Mouse (Mus musculus): ENCODE measurements around the gene Gm43518. TPM values are rescaled to one million over a fixed set of nuclear protein-coding genes. Genes with fewer than 3 reads are reported as not detected.

Gm43518 gene
- total RNA-seq (2021): 1 to 10 TPM; 1.5 to 2.4 TPM

DNA sequence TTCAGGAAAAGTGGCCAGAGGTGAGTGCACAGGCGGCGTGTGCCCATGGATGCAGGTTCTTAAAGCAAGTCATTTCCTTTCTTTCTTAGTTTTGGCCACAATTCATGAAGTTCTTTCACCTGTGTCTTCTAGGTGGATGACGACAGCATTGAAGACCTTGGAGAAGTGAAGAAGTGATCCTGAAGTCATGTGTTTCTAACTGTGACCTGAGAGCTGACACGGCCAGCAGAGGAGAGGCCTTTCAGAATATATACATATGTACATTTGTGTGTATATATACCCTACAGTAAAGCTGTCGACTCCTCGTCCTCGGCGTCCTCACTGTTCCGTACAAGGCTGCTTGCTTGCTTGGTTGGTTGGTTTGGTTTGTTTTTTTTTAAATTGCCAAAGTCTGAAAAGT is at the start of gene Gm43518:
Gene Gm43518 (plus strand): TSS at position 301 of the 400 bp plus-strand sequence.
- intact Hi-C loops (cut with DNase I): no loop called here
- no peak for DNase-seq (ENCODE audit: extremely low spot score in 1 of 2, low spot score in 2 of 2)

DNA sequence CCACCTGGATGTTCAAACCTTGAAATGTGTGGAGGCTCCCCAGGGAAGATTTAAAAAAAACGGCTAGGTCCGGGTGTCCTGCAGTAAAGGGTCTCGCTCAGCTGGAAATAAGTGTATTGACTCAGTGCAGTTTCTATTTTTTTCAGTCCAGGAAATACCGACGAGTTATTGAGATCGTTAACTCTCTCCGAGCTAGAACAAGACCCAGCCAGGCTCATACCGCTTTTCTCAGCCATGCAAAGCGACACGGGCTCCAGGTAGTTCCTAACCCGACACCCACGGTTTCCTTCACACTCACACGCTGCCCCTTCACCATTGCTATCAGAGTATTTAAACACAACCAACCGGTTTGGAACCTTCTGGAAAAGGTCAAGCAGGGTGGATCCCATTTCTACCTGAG is 49.2 kb upstream of the Gm43518 start:
- intact Hi-C loops (cut with DNase I): no loop called here
- no peak for DNase-seq (ENCODE audit: extremely low spot score in 1 of 2, low spot score in 2 of 2)

DNA sequence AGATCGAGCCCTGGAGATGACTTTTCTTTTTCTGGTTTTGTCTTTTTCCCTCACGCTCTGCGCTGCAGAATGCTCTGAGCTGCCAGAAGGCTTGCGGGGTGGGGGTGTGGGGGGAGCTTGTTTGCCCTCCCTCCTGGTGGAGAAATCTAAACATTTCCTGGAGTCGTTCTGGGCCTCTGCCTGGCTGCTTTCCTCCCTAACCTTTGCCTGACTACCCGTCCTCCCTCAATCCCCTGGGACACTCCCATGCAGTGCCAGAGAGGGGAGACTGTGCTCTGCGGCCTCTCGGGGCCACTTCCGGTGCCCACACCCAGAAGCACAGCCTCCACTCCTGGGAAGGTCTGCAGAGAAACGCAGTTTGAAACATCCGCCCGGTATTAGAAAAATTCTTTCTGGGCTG is 47.3 kb upstream of the Gm43518 start, which contains the start of gene Hcar1:
Gene Hcar1 (minus strand): TSS at position 93 of the 400 bp plus-strand sequence.
- intact Hi-C loops (cut with DNase I): no loop called here
- DNase-seq (ENCODE audit: extremely low spot score in 1 of 2, low spot score in 2 of 2): peak in 1 of 2 experiments; percentile 63

DNA sequence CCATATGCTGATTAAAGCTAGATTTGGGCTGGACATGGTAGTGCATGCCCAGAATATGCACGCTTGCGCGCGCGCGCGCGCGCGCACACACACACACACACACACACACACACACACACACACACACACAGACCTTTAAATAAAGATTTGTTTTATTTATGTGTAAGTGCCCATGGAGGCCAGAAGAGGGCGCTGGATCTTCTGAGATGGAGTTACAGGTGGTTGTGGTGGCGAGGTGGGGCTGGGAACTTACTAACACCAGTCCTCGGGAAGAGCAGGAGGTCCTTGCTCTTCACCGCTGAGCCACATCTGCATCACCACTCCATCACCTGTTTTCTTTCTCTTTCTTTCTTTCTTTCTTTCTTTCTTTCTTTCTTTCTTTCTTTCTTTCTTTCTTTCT is 46.4 kb upstream of the Gm43518 start:
- no peak for DNase-seq (ENCODE audit: extremely low spot score in 1 of 2, low spot score in 2 of 2)

DNA sequence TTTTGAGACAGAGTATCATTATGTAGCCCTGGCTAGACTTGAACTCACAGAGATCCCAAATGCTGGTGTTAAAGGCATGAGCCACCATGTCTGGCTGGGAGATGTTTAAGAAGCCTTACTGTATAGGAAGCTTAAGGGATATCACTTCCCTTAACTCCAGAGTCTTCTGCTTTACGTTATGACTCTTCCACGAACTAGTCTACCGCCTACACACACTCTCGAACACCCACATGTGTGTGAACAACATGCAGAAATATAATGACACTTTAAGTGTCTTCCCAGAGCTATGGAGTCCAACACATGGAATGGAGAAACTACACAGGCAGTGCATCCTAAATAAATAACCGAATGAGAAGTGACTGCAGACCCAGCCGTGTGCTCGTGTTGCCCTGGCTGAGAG is 43.3 kb upstream of the Gm43518 start:
- intact Hi-C loops (cut with DNase I): no loop called here
- no peak for DNase-seq (ENCODE audit: extremely low spot score in 1 of 2, low spot score in 2 of 2)

More for the DNA sequence above, 46.4 kb upstream of the Gm43518 start:
- intact Hi-C loops (cut with DNase I): no loop called here

DNA sequence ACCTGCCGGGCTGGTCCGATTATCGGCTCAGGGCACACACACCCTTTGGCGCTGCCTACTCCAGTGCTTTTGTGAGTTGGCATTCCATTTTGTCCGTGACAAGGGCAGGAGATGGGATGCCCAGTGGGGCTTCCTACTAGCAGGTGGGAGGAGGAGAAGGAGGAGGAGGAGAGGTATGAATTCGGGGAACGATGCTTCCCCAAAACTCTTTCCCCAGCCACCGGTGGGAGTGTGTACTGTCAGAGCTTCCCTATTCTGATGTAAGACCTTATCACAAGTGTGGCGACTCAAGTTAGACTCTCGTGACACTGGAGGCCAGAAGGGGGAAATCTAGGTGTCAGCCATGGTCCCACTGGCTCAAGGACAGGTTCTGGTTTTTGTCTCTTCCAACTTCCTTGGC is 42.9 kb upstream of the Gm43518 start:
- DNase-seq (ENCODE audit: extremely low spot score in 1 of 2, low spot score in 2 of 2): no peak
- intact Hi-C loops (cut with DNase I): no loop called here

DNA sequence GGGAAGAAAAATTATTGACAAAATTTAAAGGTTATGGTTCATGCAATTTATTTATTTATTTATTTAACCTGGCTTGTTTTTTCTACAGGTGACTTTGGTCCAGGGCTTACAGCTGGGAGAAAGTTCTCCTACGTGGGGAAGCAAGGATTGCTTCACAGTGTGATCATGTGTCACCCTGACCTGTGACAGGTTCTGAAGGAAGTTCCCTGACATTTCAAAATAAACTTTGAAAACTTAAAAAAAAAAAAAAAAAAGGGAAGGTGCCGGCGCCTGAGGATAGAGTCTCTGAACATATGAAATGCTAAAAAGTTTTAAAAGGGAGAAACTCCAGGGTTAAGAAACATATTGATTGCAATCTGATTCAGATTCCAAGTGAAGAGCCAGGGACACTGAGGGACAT is 40.9 kb upstream of the Gm43518 start:
- DNase-seq (ENCODE audit: extremely low spot score in 1 of 2, low spot score in 2 of 2): no peak
- intact Hi-C loops (cut with DNase I): loop anchor here (5.0 kb wide), 1 partner anchor 44 kb away; no protein-coding TSS in a partner anchor

DNA sequence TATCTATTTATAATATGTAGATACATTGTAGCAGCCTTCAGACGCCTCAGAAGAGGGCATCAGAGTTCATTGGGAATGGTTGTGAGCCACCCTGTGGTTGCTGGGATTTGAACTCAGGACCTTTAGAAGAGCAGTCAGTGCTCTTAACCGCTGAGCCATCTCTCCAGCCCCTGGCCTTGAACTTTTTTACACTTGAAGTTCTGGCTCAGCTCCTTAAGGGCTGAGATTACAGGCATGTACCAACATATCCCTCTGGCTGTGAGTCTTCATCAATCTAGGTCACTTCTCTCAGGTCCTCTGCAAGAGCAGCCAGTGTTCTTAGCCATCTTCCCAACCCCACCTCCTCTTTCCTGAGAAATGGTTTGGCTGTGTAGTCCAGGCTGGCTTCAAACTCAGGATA is 36.9 kb upstream of the Gm43518 start:
- intact Hi-C loops (cut with DNase I): no loop called here
- DNase-seq (ENCODE audit: extremely low spot score in 1 of 2, low spot score in 2 of 2): no peak

DNA sequence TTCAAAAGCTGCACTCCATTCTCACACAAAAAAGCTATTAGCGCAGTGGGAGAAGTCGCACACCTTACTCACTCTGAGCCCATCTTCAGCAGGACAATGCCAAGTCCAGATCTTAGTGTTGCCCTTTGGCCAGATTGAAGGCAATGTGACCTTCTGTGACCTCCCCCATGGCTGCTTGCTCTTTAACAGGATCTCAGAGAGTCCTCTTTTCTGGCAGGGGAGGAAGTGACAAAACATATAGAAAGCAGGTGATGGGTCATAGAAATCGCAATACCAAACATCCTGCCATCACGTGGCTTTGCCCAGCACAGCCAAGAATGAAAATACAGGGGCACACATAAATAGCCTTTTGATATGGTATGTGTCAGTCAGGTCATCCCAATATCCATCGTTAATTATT is 36.2 kb upstream of the Gm43518 start:
- no peak for DNase-seq (ENCODE audit: extremely low spot score in 1 of 2, low spot score in 2 of 2)
- intact Hi-C loops (cut with DNase I): no loop called here

DNA sequence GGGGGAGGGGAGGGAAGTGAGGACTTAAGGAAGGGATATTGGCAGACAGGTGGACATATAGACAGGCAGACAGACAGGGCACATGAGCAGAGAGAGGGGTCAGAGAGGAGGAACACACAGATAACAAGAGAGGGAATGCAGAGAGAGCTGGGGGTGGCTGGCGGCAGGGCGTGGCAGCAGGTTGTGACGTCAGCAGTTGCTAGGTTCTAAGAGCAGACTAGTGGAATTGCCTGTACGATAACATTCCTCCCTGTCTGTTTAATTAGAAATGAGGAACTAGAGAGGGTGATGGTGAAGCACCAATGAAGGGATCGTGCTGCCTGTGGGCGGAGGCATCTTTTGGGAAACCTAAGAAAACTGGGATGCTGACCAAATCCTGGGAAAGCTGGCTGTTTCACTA is 35.5 kb upstream of the Gm43518 start:
- no peak for DNase-seq (ENCODE audit: extremely low spot score in 1 of 2, low spot score in 2 of 2)
- intact Hi-C loops (cut with DNase I): no loop called here

DNA sequence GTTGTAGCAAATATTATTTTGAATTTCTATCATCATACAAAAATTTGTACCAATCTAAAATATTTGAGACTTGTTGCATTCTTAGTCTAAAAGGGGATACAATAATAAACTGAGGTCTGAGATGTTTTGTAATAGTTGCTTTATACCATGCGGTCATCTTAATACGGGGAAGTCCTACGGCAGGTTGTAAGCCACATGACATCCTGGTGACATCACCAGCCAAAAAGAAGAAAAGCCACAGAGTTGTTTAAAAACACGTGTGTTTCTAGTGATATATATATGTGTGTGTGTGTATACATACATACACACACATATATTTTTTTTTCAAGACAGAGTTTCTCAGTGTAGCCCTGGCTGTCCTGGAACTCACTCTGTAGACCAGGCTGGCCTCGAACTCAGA is 33.7 kb upstream of the Gm43518 start:
- intact Hi-C loops (cut with DNase I): no loop called here
- no peak for DNase-seq (ENCODE audit: extremely low spot score in 1 of 2, low spot score in 2 of 2)

DNA sequence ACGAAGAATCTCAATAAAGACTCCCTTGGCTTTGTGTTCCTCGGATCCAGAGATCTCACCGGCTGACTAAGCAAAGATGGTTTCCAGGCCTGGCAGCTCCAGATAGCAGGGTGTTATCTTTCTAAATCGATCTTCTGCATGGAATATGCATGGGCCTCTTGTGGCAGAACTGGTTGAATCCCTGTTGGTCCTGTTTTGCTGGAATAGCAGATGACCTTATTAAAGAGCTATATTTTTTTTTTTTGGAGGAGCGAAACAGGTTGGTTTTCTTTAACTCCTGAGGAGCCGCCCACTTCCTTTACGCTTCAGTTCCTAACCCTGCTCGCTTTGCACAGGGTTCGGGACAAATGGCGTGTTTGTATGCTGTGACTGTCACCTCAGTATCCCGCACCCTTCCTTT is 30.8 kb upstream of the Gm43518 start:
- intact Hi-C loops (cut with DNase I): no loop called here
- DNase-seq (ENCODE audit: extremely low spot score in 1 of 2, low spot score in 2 of 2): no peak

DNA sequence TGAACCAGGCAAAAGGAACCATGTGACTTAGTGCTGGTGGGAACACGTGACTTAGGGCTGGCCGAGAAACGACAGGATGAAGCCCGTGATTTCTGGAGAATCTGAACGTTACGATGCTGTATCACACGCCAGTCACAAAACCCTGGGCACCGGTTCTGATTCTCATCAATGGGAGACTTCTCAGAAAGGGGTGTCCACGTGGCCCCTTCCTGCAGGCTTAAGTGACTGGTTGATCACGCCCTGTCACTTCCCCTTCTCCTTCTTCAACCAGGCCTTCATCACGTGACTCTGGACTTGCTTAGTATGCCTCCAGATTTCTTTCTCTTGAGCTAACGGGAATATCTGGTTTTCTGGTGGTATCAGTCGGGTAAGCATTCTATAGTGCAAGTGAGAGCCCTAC is 29.9 kb upstream of the Gm43518 start:
- intact Hi-C loops (cut with DNase I): no loop called here
- DNase-seq (ENCODE audit: extremely low spot score in 1 of 2, low spot score in 2 of 2): no peak

DNA sequence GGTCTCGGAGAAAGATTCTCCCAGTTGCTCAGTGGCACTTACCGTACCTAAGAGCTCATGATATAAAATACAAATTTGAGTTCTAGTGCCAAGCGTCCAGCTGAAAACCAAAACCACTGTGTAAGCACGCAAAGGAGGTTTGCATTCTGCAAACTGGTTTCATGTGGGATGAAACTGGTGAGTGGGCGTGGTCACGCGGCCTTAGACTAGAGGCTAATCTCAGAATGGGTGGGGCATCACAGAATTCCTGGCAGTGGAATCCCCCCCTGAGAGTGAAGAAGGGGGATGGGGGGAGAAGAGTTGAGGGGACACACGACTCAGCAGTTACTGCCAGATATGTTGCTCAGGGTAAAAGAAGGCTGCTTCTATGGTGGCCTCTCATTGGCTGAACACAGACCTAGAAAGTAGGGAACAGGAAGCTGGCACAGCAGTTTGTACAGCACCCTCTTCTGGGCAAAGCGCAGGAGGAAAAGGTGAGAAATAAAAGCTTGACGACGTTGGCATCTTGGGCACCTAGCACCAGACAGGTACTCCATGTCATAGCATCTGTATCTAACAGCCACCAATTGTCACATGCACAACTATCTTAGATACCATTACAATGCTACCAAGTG is 23.1 kb upstream of the Gm43518 start:
- DNase-seq (ENCODE audit: extremely low spot score in 1 of 2, low spot score in 2 of 2): no peak
- intact Hi-C loops (cut with DNase I): loop anchor here (5.0 kb wide), 1 partner anchor 277 kb away; no protein-coding TSS in a partner anchor

DNA sequence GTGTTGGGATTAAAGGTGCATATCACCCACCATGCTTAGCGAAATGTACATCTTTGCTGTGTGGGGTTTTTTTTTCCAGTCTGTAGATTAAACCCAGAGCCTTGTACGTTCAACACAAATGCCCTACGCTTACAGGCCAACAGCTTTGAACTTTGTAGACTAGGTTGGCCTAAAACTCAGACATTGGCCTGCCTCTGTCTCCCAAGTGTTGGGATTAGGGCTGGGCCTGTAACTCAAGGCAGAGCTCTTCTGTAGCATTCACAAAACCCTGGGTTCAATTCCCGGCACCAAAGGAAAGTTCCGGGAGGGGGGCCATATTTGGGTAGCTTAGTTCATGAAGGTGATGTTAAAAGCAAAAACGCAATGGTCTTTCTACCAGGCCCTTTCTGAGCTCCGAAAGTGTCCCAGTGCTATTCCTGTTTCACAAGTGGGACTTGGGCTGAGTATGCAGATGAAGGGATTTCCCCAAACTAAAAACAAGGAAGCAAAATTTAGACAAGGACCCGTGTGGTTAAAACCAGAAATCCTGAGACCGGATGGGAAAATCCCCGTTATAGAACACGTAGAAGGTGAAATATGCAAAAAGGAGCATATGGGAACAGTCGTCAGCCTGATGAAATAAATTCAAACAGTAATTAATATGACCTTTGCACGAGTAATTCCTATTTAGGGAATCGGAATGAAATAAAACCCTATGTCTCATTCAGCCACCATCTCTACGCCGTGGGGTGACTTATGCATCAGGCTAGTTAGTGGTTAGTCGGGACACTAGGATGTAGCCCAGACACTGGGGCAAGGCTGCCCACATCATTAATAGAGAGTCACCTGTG is 20.9 kb upstream of the Gm43518 start:
- intact Hi-C loops (cut with DNase I): loop anchor here (2.0 to 5.0 kb wide), 3 partner anchors 79 to 174 kb away; partner anchors contain the start of genes Kntc1 and Rsrc2
- no peak for DNase-seq (ENCODE audit: extremely low spot score in 1 of 2, low spot score in 2 of 2)

DNA sequence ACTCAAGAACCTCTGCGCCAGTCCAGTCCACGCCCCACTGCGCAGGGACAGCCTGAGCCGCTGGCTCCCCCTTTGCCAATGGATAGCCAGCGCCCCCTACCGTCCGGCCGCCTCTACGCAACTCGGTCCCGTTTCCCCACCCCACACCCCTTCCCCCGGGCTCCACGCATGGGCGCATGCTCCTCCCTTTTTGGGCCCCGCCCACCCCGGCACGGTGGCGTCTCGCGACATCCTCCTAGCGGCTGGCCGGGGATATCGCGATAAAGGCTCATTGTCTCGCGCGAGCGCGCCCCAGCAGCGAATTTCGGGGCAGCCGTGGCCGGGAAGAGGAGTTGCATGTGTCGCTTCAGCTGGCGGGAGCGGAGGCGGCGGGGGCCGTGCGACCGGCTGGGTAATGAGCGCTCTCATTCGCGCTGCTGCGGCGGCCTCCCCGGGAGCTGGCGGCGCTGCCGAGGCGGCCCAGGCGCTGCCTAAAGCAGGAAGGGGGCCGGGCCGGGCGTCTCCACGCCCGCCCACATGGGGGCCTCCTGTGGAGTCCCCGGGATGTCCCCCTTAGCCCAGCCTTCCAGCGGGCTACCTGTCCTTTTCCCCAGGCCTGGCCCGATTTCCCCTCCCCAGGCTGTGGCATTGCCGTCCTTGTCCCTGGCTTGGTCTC is 20.1 kb upstream of the Gm43518 start, which contains the start of gene Denr:
Gene Denr (plus strand): TSS at position 200 of the 655 bp plus-strand sequence.
- peak; percentile 97 to 99 for DNase-seq (ENCODE audit: extremely low spot score in 1 of 2, low spot score in 2 of 2)
- intact Hi-C loops (cut with DNase I): loop anchor here (2.0 to 5.0 kb wide), 3 partner anchors 80 to 175 kb away; partner anchors contain the start of genes Kntc1 and Rsrc2

DNA sequence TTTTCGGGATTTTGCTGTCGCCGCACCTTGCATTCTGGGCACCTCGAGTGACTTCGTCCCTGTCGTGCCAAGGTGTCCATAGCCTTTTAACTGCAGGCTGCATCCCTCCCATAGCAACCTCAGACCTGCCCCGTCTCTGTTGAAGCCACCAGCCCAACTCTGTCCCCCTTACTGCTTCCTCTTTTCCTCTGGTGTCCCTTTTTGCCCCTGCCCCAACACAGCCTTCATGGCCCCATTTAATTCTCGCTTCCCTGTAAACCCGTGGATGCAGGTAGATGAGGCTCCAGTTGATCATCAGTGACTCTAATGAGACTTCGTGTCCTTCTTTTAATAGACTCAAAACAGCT is 19.6 kb upstream of the Gm43518 start:
- intact Hi-C loops (cut with DNase I): loop anchor here (2.0 to 5.0 kb wide), 3 partner anchors 80 to 175 kb away; partner anchors contain the start of genes Kntc1 and Rsrc2
- DNase-seq (ENCODE audit: extremely low spot score in 1 of 2, low spot score in 2 of 2): no peak

DNA sequence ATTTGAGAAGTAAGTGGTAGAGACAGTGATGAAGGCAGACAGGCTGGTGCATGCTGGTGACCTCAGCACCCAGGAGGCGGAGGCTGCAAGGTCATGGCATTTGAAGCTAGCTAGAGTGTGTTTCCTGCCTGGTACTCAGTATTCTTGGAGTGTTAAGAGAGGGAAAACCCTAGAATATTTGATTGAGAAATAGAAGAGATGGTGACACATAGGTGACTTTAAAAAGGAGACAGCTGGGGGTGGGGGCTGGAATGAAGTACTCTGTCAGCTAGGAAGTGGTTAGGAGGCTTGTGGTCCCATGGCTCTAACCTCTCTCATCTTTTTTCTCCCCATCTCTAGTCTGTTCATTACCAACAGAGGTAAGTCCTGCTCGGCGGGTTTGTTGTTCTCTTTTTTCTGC is 12.4 kb upstream of the Gm43518 start:
- no peak for DNase-seq (ENCODE audit: extremely low spot score in 1 of 2, low spot score in 2 of 2)
- intact Hi-C loops (cut with DNase I): no loop called here

DNA sequence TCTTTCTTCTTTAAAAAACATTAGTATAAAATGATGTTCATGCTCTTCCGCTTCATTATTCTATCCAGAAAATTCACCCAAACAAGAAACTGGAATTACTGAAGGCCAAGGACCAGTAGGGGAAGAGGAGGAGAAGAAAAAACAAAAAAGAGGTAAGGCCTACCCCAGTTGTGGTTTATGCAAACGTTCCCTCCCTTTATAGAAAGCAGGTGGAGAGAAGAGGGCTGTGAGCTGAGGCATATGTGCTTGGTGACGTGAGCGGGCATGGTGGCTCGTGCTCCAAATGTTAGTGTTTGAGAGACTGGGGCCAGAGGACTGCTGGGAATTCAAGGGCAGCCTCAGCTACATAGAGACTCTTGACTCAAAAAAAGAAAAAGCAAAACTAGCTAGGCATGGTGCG is 5.1 kb upstream of the Gm43518 start:
- no peak for DNase-seq (ENCODE audit: extremely low spot score in 1 of 2, low spot score in 2 of 2)
- intact Hi-C loops (cut with DNase I): no loop called here
